Mouse (Mus musculus) cerebellum, adult (tissue): ENCODE measurements around the gene Pip5k1b.

ENCODE experiments used
- ATAC-seq: cut with Nextera tagmentation; 2 replicates; pipeline ENCODE4 v1.9.2; 2017; ENCODE audit warnings: mild to moderate bottlenecking, moderate library complexity, mixed read lengths; ENCODE audit not compliant: insufficient number of reproducible peaks, low FRiP score, low TSS enrichment

The Pip5k1b gene

GRCm38 (mm10) chr19:24271326-24271725 is 284.3 kb downstream of the Pip5k1b start:
- ATAC-seq, result peak; percentile 46; the same call in 1 of the 2 replicates

GRCm38 (mm10) chr19:24268531-24268930 is 287.1 kb downstream of the Pip5k1b start:
- no peak for ATAC-seq

- no peak for ATAC-seq
Observed at GRCm38 (mm10) chr19:24266046-24266830, 289.4 kb downstream of the Pip5k1b start.

GRCm38 (mm10) chr19:24264991-24265390 is 290.7 kb downstream of the Pip5k1b start:
- ATAC-seq, result peak; percentile 80

- no peak for ATAC-seq
Observed at GRCm38 (mm10) chr19:24262736-24263135, 292.9 kb downstream of the Pip5k1b start.

- ATAC-seq, result no peak
Observed at GRCm38 (mm10) chr19:24259390-24260351, 296.0 kb downstream of the Pip5k1b start.

DNA sequence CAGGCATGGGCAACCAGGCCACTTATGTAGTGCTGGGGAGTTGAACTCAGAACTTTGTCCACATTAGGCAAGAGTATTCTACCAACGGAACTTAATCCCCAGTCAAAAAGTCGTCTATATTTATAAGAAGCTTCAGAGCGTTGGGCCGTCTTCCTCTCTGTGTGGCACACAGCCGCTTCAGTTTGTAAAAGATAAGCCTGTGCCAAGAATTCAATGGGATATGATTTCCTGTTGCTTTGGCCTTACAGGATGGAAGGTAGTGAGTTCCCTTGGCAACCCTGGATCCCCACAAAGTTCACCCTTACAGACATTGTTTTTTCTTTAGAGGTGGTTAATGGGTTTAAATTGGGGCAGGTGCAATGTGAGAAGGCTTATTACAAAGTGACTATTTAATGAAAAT is 297.3 kb downstream of the Pip5k1b start:
- ATAC-seq, result no peak

DNA sequence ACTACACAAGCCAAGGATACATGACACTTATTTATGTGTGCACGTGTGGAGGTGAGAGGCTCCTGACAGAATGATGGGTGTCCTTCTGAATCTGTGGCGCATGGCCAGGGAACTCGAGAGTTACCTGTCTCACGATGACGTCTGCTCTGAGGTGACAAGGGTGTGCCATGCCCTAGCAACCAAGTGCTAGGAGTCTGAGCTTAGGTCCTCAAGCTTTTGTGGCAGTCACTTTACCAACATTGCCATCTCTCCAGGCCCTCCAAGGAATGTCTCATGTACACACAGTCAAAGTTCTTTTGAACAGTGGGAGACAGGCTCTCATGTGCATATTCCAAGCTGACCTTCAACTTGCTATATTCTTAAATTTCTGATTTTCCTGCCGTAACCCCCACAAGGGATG is 297.7 kb downstream of the Pip5k1b start:
- no peak for ATAC-seq

- ATAC-seq, result no peak
Observed at GRCm38 (mm10) chr19:24253657-24254260, 301.9 kb downstream of the Pip5k1b start.

DNA sequence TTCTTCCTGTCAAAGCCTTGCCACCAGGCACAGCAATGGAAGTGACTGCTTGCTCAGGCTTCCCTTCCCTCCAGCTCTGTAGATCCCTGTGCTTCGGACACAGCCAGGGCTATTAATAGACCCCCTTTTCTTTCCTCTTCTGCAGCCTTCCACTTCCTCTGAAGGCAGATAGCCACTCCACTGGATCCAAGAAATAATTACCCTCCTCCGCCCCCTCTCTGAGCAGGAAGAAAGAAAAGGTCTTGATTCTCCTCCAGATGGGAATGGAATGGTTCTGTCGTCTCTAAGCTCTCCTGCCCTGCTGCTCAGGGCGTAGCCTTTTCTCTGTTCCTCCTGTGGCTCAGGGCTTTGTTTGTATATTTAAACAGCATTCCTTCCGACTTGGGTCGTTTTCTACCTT is 303.8 kb downstream of the Pip5k1b start:
- no peak for ATAC-seq
